In the genomic region with DNA sequence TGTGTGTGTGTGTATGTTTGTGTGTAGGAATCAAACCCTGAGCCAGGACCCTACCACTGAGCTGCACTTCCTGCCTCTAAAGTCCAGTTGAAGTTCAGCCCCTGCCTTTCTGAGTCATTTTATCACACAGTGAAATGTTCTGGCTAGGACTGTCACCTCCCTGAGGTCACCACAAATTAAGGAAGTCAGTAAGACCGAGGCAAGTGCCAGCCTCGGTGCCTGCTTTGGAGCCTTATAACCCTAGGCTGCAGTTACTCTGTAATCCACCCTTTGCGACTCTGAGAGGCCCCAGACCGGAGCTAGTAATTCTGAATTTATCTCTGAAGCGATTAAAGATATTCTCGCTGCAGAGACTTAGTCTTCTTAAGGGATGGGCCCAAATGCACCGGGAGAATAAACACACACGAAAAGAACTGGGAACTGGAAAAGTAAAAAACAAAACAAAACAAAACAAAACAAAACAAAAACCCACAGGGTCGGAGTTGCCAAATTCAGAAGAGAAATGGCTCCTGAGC, we compare ENCODE assay signal across 8 mouse cellular contexts.
DNase-seq lines count a peak whose midpoint lies in the region; ATAC-seq and TF ChIP-seq lines count a peak whose summit lies in the region.

No protein-coding gene starts in this region.

- 33% methylated on average over 9 of the region's 9 CpGs for WGBS in cerebellum, adult 2 months
- WGBS in heart, embryonic 11.5 days (ENCODE audit: insufficient replicate concordance): 5% methylated on average over 9 of the region's 9 CpGs
- WGBS in kidney, embryonic 14.5 days: 5% methylated on average over 9 of the region's 9 CpGs
- WGBS in stomach, embryonic 15.5 days: 7% methylated on average over 9 of the region's 9 CpGs

- H3K27me3 ChIP-seq in cerebellum, adult 2 months (ENCODE audit: control insufficient read depth, insufficient read depth, low read length): no peaks in the 10 kb centered on the region
- no peaks in the 10 kb centered on the region for H3K27me3 ChIP-seq in heart, embryonic 11.5 days (ENCODE audit: control insufficient read depth, insufficient read depth, low read length)
- no peaks in the 10 kb centered on the region; the same call in 1 of the 2 replicates for H3K27me3 ChIP-seq in kidney, embryonic 14.5 days (ENCODE audit: control insufficient read depth, insufficient read depth, low read length)
- H3K27me3 ChIP-seq in stomach, embryonic 15.5 days (replicated peaks): no peaks in the 10 kb centered on the region

- peak overlapping the region; percentile 63 for H3K9ac ChIP-seq in heart, embryonic 11.5 days (ENCODE audit: low read depth, low read length)
- peak overlapping the region; percentile 52 for H3K9ac ChIP-seq in kidney, embryonic 14.5 days (ENCODE audit: low read depth, low read length)
- peak overlapping the region; percentile 19; the same call in 1 of the 2 replicates for H3K9ac ChIP-seq in stomach, embryonic 15.5 days

- H3K36me3 ChIP-seq in heart, embryonic 11.5 days (ENCODE audit: control insufficient read depth, insufficient read depth, low read length): no peaks in the 10 kb centered on the region
- no peaks in the 10 kb centered on the region for H3K36me3 ChIP-seq in kidney, embryonic 14.5 days (ENCODE audit: control insufficient read depth, insufficient read depth, low read length)
- H3K36me3 ChIP-seq in stomach, embryonic 15.5 days: no peaks in the 10 kb centered on the region

- no peak for TF ChIP-seq POLR2A in cerebellum, adult 2 months (IDR thresholded peaks at IDR 0.05; ENCODE audit: borderline replicate concordance, insufficient read depth, low read length)

- peak overlapping the region; percentile 69 for H3K4me2 ChIP-seq in heart, embryonic 11.5 days
- peak overlapping the region; percentile 43 for H3K4me2 ChIP-seq in kidney, embryonic 14.5 days (replicated peaks; ENCODE audit: low read depth, low read length)
- H3K4me2 ChIP-seq in stomach, embryonic 15.5 days: peak overlapping the region; percentile 77

- DNase-seq in cerebellum, adult 2 months: peak in 1 of 2 experiments; percentile 18
- no peak for DNase-seq in cerebellum, adult 8-10 months
- peak; percentile 72 for DNase-seq in lung, postnatal 36 days
- DNase-seq in Muller cell, postnatal 12 days (ENCODE audit: inconsistent ontology term): no peak

- peaks cover 7% of the 10 kb centered on the region for H3K4me1 ChIP-seq in cerebellum, adult 2 months (ENCODE audit: control insufficient read depth, insufficient read depth, low read length)
- H3K4me1 ChIP-seq in brown adipose tissue, adult 24 weeks (ENCODE audit: control insufficient read depth, insufficient read depth, insufficient read length, low read length): peaks cover 20% of the 10 kb centered on the region
- peaks cover 21% of the 10 kb centered on the region for H3K4me1 ChIP-seq in heart, embryonic 11.5 days (ENCODE audit: control insufficient read depth, insufficient read depth, low read length)
- H3K4me1 ChIP-seq in kidney, embryonic 14.5 days (ENCODE audit: control insufficient read depth, insufficient read depth, low read length): peaks cover 28% of the 10 kb centered on the region; the same call in 1 of the 2 replicates
- H3K4me1 ChIP-seq in stomach, embryonic 15.5 days: peaks cover 34% of the 10 kb centered on the region

- no peak for ATAC-seq in heart, embryonic 11.5 days (replicated peaks; ENCODE audit: insufficient number of reproducible peaks, low FRiP score, low TSS enrichment)
- no peak for ATAC-seq in kidney, embryonic 14.5 days (ENCODE audit: low FRiP score, low TSS enrichment)
- no peak for ATAC-seq in stomach, embryonic 15.5 days (ENCODE audit: insufficient read depth, low FRiP score, low read depth)

- no peaks in the 10 kb centered on the region for H3K9me3 ChIP-seq in heart, embryonic 11.5 days (replicated peaks; ENCODE audit: control insufficient read depth, low read length)
- H3K9me3 ChIP-seq in kidney, embryonic 14.5 days (ENCODE audit: control insufficient read depth, low read length): no peaks in the 10 kb centered on the region
- H3K9me3 ChIP-seq in stomach, embryonic 15.5 days: no peaks in the 10 kb centered on the region

- H3K4me3 ChIP-seq in cerebellum, adult 2 months (replicated peaks; ENCODE audit: insufficient read depth, low read depth, low read length): peak overlapping the region; percentile 50
- H3K4me3 ChIP-seq in brown adipose tissue, adult 24 weeks (ENCODE audit: insufficient read depth, low read depth, low read length): peak overlapping the region; percentile 44
- peak overlapping the region; percentile 28 for H3K4me3 ChIP-seq in heart, embryonic 11.5 days (ENCODE audit: low read depth, low read length)
- H3K4me3 ChIP-seq in kidney, embryonic 14.5 days (ENCODE audit: low read length): peak overlapping the region; percentile 31
- H3K4me3 ChIP-seq in stomach, embryonic 15.5 days (replicated peaks): peak overlapping the region; percentile 34

- no peak for TF ChIP-seq CTCF in cerebellum, adult 2 months (IDR thresholded peaks at IDR 0.05; ENCODE audit: borderline replicate concordance, insufficient read depth, low read depth, low read length)

- H3K27ac ChIP-seq in cerebellum, adult 2 months (ENCODE audit: insufficient read depth, low read length): no peak overlapping the region
- peak overlapping the region; percentile 78 for H3K27ac ChIP-seq in brown adipose tissue, adult 24 weeks (replicated peaks; ENCODE audit: low read depth, low read length)
- peak overlapping the region; percentile 86 for H3K27ac ChIP-seq in heart, embryonic 11.5 days (ENCODE audit: low read depth, low read length)
- H3K27ac ChIP-seq in kidney, embryonic 14.5 days (ENCODE audit: low read depth, low read length): peak overlapping the region; percentile 61
- H3K27ac ChIP-seq in stomach, embryonic 15.5 days: peak overlapping the region; percentile 95
